Mouse (Mus musculus): ENCODE measurements around the gene Fam131b. TPM values are rescaled to one million over a fixed set of nuclear protein-coding genes. Genes with fewer than 3 reads are reported as not detected.

Fam131b gene
- polyA plus RNA-seq, 1 experiment from 2014 or later: 7.1 TPM

GRCm38 (mm10) chr6:42282865-42283528 is 41.4 kb downstream of the Fam131b start:
- H3K4me3 ChIP-seq (ENCODE audit: low read depth, low read length): no peak overlapping the region
- H3K4me1 ChIP-seq (ENCODE audit: control insufficient read depth, insufficient read depth, low read length): no peaks in the 10 kb centered on the region
- H3K9ac ChIP-seq (replicated peaks; ENCODE audit: low read depth, low read length): no peak overlapping the region
- H3K4me2 ChIP-seq (ENCODE audit: low read depth, low read length): no peak overlapping the region
- no peaks in the 10 kb centered on the region for H3K9me3 ChIP-seq (ENCODE audit: control insufficient read depth, low read length)
- 87% methylated on average over 5 of the region's 5 CpGs for WGBS
- H3K36me3 ChIP-seq (ENCODE audit: control insufficient read depth, insufficient read depth, low read length): peaks cover 35% of the 10 kb centered on the region
- H3K27ac ChIP-seq (ENCODE audit: low read depth, low read length): no peak overlapping the region
- ATAC-seq (ENCODE audit: low read depth): no peak; the same call in 1 of the 2 replicates
- H3K27me3 ChIP-seq (ENCODE audit: control insufficient read depth, insufficient read depth, low read length): no peaks in the 10 kb centered on the region

- H3K36me3 ChIP-seq (ENCODE audit: control insufficient read depth, insufficient read depth, low read length): peaks cover 72% of the 10 kb centered on the region
- no peaks in the 10 kb centered on the region for H3K27me3 ChIP-seq (ENCODE audit: control insufficient read depth, insufficient read depth, low read length)
- no peak overlapping the region for H3K27ac ChIP-seq (ENCODE audit: low read depth, low read length)
- no peaks in the 10 kb centered on the region for H3K4me1 ChIP-seq (ENCODE audit: control insufficient read depth, insufficient read depth, low read length)
- H3K4me3 ChIP-seq (ENCODE audit: low read depth, low read length): no peak overlapping the region
- 77% methylated on average over 2 of the region's 2 CpGs for WGBS
- no peak for ATAC-seq (ENCODE audit: low read depth)
- no peak overlapping the region for H3K9ac ChIP-seq (replicated peaks; ENCODE audit: low read depth, low read length)
- H3K4me2 ChIP-seq (ENCODE audit: low read depth, low read length): no peak overlapping the region
- no peaks in the 10 kb centered on the region for H3K9me3 ChIP-seq (ENCODE audit: control insufficient read depth, low read length)
Observed at GRCm38 (mm10) chr6:42276151-42276550, 48.3 kb downstream of the Fam131b start.

GRCm38 (mm10) chr6:42270817-42271216 is 53.6 kb downstream of the Fam131b start:
- Histone ChIP-seq H3K4me3 (ENCODE audit: low read depth, low read length) (no peak overlapping the region), H3K4me1 (ENCODE audit: control insufficient read depth, insufficient read depth, low read length) (peaks cover 6% of the 10 kb centered on the region), H3K27ac (ENCODE audit: low read depth, low read length) (no peak overlapping the region), H3K27me3 (ENCODE audit: control insufficient read depth, insufficient read depth, low read length) (no peaks in the 10 kb centered on the region), H3K9ac (replicated peaks; ENCODE audit: low read depth, low read length) (no peak overlapping the region), H3K4me2 (ENCODE audit: low read depth, low read length) (no peak overlapping the region), H3K36me3 (ENCODE audit: control insufficient read depth, insufficient read depth, low read length) (peaks cover 59% of the 10 kb centered on the region), H3K9me3 (ENCODE audit: control insufficient read depth, low read length) (no peaks in the 10 kb centered on the region)
- ATAC-seq (ENCODE audit: low read depth): no peak

GRCm38 (mm10) chr6:42265391-42266330 is 58.8 kb downstream of the Fam131b start:
- no peak; the same call in 1 of the 2 replicates for ATAC-seq (ENCODE audit: low read depth)
- peaks cover 6% of the 10 kb centered on the region for H3K4me1 ChIP-seq (ENCODE audit: control insufficient read depth, insufficient read depth, low read length)
- H3K4me2 ChIP-seq (ENCODE audit: low read depth, low read length): peak overlapping the region; percentile 55
- H3K27me3 ChIP-seq (ENCODE audit: control insufficient read depth, insufficient read depth, low read length): 0 out of 2 replicates have a peak, but pooled peaks cover 2% of the 10 kb centered on the region
- no peaks in the 10 kb centered on the region for H3K9me3 ChIP-seq (ENCODE audit: control insufficient read depth, low read length)
- 1% methylated on average over 21 of the region's 21 CpGs for WGBS
- H3K27ac ChIP-seq (ENCODE audit: low read depth, low read length): peak overlapping the region; percentile 86
- H3K36me3 ChIP-seq (ENCODE audit: control insufficient read depth, insufficient read depth, low read length): peaks cover 28% of the 10 kb centered on the region
- peak overlapping the region; percentile 93 for H3K4me3 ChIP-seq (ENCODE audit: low read depth, low read length)
- peak overlapping the region; percentile 86 for H3K9ac ChIP-seq (replicated peaks; ENCODE audit: low read depth, low read length)

Other genes with a start within 250 kb of the Fam131b start
- gene Tas2r139, start 183.7 kb downstream of the Fam131b start, polyA plus RNA-seq (2014; fragmentation: Nextera tagmentation; extraction: Ambion mirVana): not detected in 2 replicates
- not detected in 2 replicates for gene Tas2r144, start 109.3 kb downstream of the Fam131b start, polyA plus RNA-seq (2014; fragmentation: Nextera tagmentation; extraction: Ambion mirVana)
- gene Gstk1, start 78.7 kb downstream of the Fam131b start, polyA plus RNA-seq (2014; fragmentation: Nextera tagmentation; extraction: Ambion mirVana): 8.0 and 12.4 TPM in 2 replicates
- 0.17 TPM in 1 of 2 replicates, not detected in the other for gene Tmem139, start 62.7 kb downstream of the Fam131b start, polyA plus RNA-seq (2014; fragmentation: Nextera tagmentation; extraction: Ambion mirVana)
- gene Casp2, start 59.7 kb downstream of the Fam131b start, polyA plus RNA-seq (2014; fragmentation: Nextera tagmentation; extraction: Ambion mirVana): 34.0 and 34.7 TPM in 2 replicates
- 2.2 and 2.6 TPM in 2 replicates for gene Clcn1, start 38.0 kb downstream of the Fam131b start, polyA plus RNA-seq (2014; fragmentation: Nextera tagmentation; extraction: Ambion mirVana)
- gene Zyx, start 25.0 kb upstream of the Fam131b start, polyA plus RNA-seq (2014; fragmentation: Nextera tagmentation; extraction: Ambion mirVana): 52.7 and 62.4 TPM in 2 replicates
- gene Epha1, start 48.6 kb upstream of the Fam131b start, polyA plus RNA-seq (2014; fragmentation: Nextera tagmentation; extraction: Ambion mirVana): 0.15 and 0.33 TPM in 2 replicates
- not detected in 2 replicates for gene Tas2r143, start 75.6 kb upstream of the Fam131b start, polyA plus RNA-seq (2014; fragmentation: Nextera tagmentation; extraction: Ambion mirVana)
- not detected in 2 replicates for gene Tas2r135, start 80.8 kb upstream of the Fam131b start, polyA plus RNA-seq (2014; fragmentation: Nextera tagmentation; extraction: Ambion mirVana)
- gene Tas2r126, start 109.9 kb upstream of the Fam131b start, polyA plus RNA-seq (2014; fragmentation: Nextera tagmentation; extraction: Ambion mirVana): not detected in 2 replicates
- not detected in 2 replicates for gene Olfr458, start 140.6 kb upstream of the Fam131b start, polyA plus RNA-seq (2014; fragmentation: Nextera tagmentation; extraction: Ambion mirVana)
- 0.06 and 0.07 TPM in 2 replicates for gene Olfr457, start 151.7 kb upstream of the Fam131b start, polyA plus RNA-seq (2014; fragmentation: Nextera tagmentation; extraction: Ambion mirVana)
- not detected in 2 replicates for gene Olfr456, start 162.6 kb upstream of the Fam131b start, polyA plus RNA-seq (2014; fragmentation: Nextera tagmentation; extraction: Ambion mirVana)
- gene Olfr455, start 222.9 kb upstream of the Fam131b start, polyA plus RNA-seq (2014; fragmentation: Nextera tagmentation; extraction: Ambion mirVana): not detected in 2 replicates

Data from neural tube, embryonic 14.5 days (tissue).